Mouse (Mus musculus): ENCODE results near the gene Srrm3. TPM values are rescaled to one million over a fixed set of nuclear protein-coding genes. Genes with fewer than 3 reads are reported as not detected.

Srrm3 gene
- 0.04 TPM for polyA plus RNA-seq (2014; fragmentation: Illumina TruSeq; extraction: RNeasy Lipid Tissue Mini Kit (QIAGEN cat#74804); ENCODE audit: low read depth, low replicate concordance)

DNA sequence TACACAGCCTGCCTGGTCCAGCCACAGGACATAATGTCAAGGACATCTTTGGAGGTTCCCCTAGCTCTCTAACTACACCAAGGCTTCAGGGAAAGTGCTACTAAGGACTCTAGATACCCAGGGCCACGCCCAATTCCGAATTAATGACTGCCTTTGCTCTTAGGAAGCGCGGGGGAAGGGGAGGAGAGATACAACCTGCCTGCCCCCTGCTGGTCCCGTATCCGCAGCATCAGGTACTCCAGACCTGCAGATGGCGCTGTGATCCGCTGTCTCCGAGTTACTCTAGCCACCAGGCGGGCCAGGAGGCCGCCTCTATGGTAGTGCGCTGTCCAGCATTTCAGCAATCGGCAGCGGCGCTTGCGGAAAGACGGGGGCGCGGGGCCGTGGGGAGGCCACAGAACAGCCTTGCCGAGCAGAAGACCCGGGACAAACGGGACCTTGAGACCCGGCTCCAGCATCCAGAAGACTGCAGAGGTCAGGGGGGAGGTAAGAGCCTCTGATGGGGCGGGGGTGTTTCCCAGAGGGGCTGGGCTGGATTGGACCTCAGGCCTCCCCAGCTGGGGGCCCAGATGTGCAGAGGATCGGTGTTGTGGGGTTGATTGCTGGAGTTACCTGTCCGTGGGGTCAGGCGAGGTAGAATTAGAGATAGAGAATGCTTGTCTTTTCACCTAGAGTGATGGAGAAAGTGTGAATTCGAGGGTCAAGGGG lies at the start of gene Srrm3:
TSS of gene Srrm3 (plus strand) at position 336 of the 708 bp plus-strand sequence.

DNA sequence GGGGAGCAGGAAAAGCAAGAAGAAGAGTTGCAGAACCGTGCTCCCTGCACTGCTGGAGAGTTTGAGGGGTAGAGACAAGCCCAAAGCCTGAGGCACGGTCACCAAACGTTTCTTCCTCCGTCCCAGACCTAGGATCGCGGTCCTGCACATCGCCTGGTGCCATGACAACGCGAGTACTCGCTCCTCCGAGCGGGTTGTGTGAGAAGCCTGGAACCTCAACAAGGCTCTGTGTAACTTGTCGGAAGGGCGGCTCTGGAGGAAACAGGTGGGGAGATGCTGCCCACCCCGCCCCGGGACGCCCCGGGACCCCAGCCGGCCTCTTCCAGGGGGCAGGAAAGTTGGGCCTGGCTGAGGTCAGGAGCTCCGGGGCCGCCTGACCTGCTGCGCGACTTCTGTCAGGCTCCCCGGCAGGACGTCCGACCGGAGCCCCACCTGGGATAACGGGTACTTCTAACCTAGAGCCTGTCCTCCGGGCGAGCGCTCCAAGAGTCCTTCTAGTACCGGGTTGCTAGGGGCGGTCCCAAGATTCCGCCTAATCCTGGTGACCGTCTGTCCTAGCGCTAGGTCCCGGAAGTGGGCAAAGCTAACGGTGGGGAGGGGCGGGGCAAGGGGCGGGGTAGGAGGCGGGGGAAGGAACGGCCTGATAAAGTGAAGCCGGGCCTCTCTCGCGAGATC lies 28.8 kb upstream of the Srrm3 start, which contains the start of gene Styxl1:
TSS of gene Styxl1 (minus strand) at position 590 of the 675 bp plus-strand sequence.

DNA sequence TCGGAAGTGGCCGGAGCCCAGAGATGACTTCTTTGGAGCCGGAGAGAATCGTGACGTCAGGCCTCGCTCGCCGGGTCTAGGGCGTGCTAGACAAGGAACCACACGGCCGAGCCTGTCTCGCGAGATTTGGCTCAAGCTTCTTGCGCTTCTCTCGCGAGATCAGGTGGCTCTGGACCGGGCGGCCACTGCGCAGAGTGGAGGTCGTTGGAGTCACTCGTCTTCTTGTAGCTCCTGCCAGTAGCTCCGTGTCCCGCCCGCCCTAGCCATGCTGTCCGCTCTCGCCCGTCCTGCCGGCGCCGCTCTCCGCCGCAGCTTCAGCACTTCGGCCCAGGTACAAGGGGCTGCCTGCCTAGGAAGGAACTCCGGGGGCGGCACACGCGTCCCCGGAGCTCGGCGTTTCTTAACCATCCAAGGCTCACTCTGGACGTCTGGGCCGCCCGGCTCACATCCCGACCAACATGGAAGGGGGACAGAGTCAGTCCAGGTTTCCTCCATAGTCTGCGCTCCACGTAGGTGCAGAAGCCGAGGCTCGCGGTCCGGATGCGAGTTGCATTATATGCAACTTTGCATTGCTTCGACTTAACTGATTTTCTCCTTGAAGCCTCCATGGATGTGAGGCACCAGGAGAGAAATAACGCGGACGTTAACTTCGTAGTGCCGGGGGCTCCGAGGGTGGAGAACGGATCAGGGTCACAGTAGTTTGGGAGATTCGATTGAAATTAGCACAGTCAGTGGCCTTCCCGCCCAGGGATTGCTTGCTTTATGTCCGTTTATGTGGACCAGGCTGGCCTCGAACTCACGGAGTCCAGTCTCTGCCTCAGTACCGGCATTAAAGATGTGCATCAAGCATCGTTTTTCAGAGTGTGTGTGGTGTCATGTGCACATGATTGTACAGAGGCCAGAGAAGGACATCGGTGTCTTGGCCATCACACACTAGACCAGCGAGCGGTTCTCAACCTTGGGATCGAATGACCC lies 27.9 kb upstream of the Srrm3 start, which contains the start of gene Mdh2:
TSS of gene Mdh2 (plus strand) at position 10 of the 975 bp plus-strand sequence.

DNA sequence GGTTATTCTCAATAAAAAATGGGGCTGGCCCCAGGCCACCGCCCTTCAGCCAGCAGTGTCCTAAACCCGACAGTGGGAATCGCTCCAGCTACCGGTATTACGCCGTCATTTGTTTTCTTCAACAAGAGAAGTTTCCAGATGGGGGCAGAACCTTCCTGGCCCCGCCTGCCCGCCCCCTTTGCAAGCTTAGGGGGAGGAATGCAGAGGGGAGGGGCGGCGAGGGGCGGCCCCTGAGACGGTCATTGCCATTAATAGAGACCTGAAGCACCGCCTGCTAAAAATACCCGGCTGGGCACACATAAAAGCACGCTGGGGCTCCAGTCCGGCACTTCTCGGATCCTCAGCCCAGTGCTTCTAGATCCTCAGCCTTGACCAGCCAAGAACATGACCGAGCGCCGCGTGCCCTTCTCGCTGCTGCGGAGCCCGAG lies 81.0 kb downstream of the Srrm3 start, which contains the start of gene Hspb1:
TSS of gene Hspb1 (plus strand) at position 245 of the 428 bp plus-strand sequence.

Other genes with a start within 250 kb of the Srrm3 start
- gene Ccl26, start 243.3 kb upstream of the Srrm3 start, polyA plus RNA-seq (2014; fragmentation: Illumina TruSeq; extraction: RNeasy Lipid Tissue Mini Kit (QIAGEN cat#74804); ENCODE audit: low read depth, low replicate concordance) = not detected
- gene Ccl24, start 233.8 kb upstream of the Srrm3 start, polyA plus RNA-seq (2014; fragmentation: Illumina TruSeq; extraction: RNeasy Lipid Tissue Mini Kit (QIAGEN cat#74804); ENCODE audit: low read depth, low replicate concordance) = 0.27 TPM
- 8.4 TPM for gene Rhbdd2, start 174.3 kb upstream of the Srrm3 start, polyA plus RNA-seq (2014; fragmentation: Illumina TruSeq; extraction: RNeasy Lipid Tissue Mini Kit (QIAGEN cat#74804); ENCODE audit: low read depth, low replicate concordance)
- 6.5 TPM for gene Por, start 136.9 kb upstream of the Srrm3 start, polyA plus RNA-seq (2014; fragmentation: Illumina TruSeq; extraction: RNeasy Lipid Tissue Mini Kit (QIAGEN cat#74804); ENCODE audit: low read depth, low replicate concordance)
- gene Tmem120a, start 62.4 kb upstream of the Srrm3 start, polyA plus RNA-seq (2014; fragmentation: Illumina TruSeq; extraction: RNeasy Lipid Tissue Mini Kit (QIAGEN cat#74804); ENCODE audit: low read depth, low replicate concordance) = 22.3 TPM
- 84.2 TPM for gene Styxl1, start 28.5 kb upstream of the Srrm3 start, polyA plus RNA-seq (2014; fragmentation: Illumina TruSeq; extraction: RNeasy Lipid Tissue Mini Kit (QIAGEN cat#74804); ENCODE audit: low read depth, low replicate concordance)
- 7.6 TPM for gene Mdh2, start 28.4 kb upstream of the Srrm3 start, polyA plus RNA-seq (2014; fragmentation: Illumina TruSeq; extraction: RNeasy Lipid Tissue Mini Kit (QIAGEN cat#74804); ENCODE audit: low read depth, low replicate concordance)
- gene Hspb1, start 81.0 kb downstream of the Srrm3 start, polyA plus RNA-seq (2014; fragmentation: Illumina TruSeq; extraction: RNeasy Lipid Tissue Mini Kit (QIAGEN cat#74804); ENCODE audit: low read depth, low replicate concordance) = 0.99 TPM
- gene Ywhag, start 127.7 kb downstream of the Srrm3 start, polyA plus RNA-seq (2014; fragmentation: Illumina TruSeq; extraction: RNeasy Lipid Tissue Mini Kit (QIAGEN cat#74804); ENCODE audit: low read depth, low replicate concordance) = 16.5 TPM
- 0.18 TPM for gene Ssc4d, start 167.6 kb downstream of the Srrm3 start, polyA plus RNA-seq (2014; fragmentation: Illumina TruSeq; extraction: RNeasy Lipid Tissue Mini Kit (QIAGEN cat#74804); ENCODE audit: low read depth, low replicate concordance)
- gene Zp3, start 173.2 kb downstream of the Srrm3 start, polyA plus RNA-seq (2014; fragmentation: Illumina TruSeq; extraction: RNeasy Lipid Tissue Mini Kit (QIAGEN cat#74804); ENCODE audit: low read depth, low replicate concordance) = not detected
- 1.4 TPM for gene Dtx2, start 187.9 kb downstream of the Srrm3 start, polyA plus RNA-seq (2014; fragmentation: Illumina TruSeq; extraction: RNeasy Lipid Tissue Mini Kit (QIAGEN cat#74804); ENCODE audit: low read depth, low replicate concordance)
- 0.28 TPM for gene Upk3b, start 231.6 kb downstream of the Srrm3 start, polyA plus RNA-seq (2014; fragmentation: Illumina TruSeq; extraction: RNeasy Lipid Tissue Mini Kit (QIAGEN cat#74804); ENCODE audit: low read depth, low replicate concordance)
- gene Upk3bl, start 247.6 kb downstream of the Srrm3 start, polyA plus RNA-seq (2014; fragmentation: Illumina TruSeq; extraction: RNeasy Lipid Tissue Mini Kit (QIAGEN cat#74804); ENCODE audit: low read depth, low replicate concordance) = 1.8 TPM